Mouse (Mus musculus): ENCODE data around the gene Pola2. TPM values are rescaled to one million over a fixed set of nuclear protein-coding genes. Genes with fewer than 3 reads are reported as not detected.
A peak's percentile ranks its signal among the peaks of the same experiment; 100 is the strongest.

The Pola2 gene
- polyA plus RNA-seq, 1 experiment: 45.1 TPM

GRCm38 (mm10) chr19:5927026-5927425, 37.0 kb downstream of the Pola2 start:
- H3K36me3 ChIP-seq (ENCODE audit: control insufficient read depth, insufficient read depth): no peaks in the 10 kb centered on the region
- H3K79me2 ChIP-seq (ENCODE audit: control insufficient read depth, insufficient read depth): peaks cover 6% of the 10 kb centered on the region
- H3K79me3 ChIP-seq (ENCODE audit: low read depth): no peaks in the 10 kb centered on the region
- no peak overlapping the region for H3K4me3 ChIP-seq (ENCODE audit: insufficient read depth, poor library complexity, severe bottlenecking)
- no peaks in the 10 kb centered on the region for H3K27me3 ChIP-seq (ENCODE audit: control insufficient read depth, insufficient read depth, insufficient read length)
- no peak overlapping the region for H3ac ChIP-seq (ENCODE audit: control insufficient read depth, insufficient read length, low read depth)
- TF ChIP-seq USF1 (IDR thresholded peaks at IDR 0.05; ENCODE audit: low read depth): no peak

- Histone ChIP-seq H3K4me3 (ENCODE audit: insufficient read depth, poor library complexity, severe bottlenecking) (peak overlapping the region; percentile 46), H3ac (ENCODE audit: control insufficient read depth, insufficient read length, low read depth) (peak overlapping the region; percentile 16)
- TF ChIP-seq MYOG (IDR thresholded peaks at IDR 0.05; ENCODE audit: control insufficient read depth, extremely low read depth, insufficient read length) (no peak), FOSL1 (IDR thresholded peaks at IDR 0.05; ENCODE audit: insufficient read depth, low read length, poor library complexity, severe bottlenecking) (no peak), USF1 (IDR thresholded peaks at IDR 0.05; ENCODE audit: low read depth) (no peak), MAX (IDR thresholded peaks at IDR 0.05) (no peak), MYOD1 (IDR thresholded peaks at IDR 0.05; ENCODE audit: control insufficient read depth, insufficient read length, low read depth) (no peak), CEBPB (IDR thresholded peaks at IDR 0.05; ENCODE audit: low read depth) (no peak), CTCF (IDR thresholded peaks at IDR 0.05; ENCODE audit: control insufficient read depth, insufficient read depth, insufficient read length) (no peak)
Measured at GRCm38 (mm10) chr19:5925311-5925855, 38.6 kb downstream of the Pola2 start.

GRCm38 (mm10) chr19:5924713-5925093, 39.3 kb downstream of the Pola2 start, which contains the start of gene Cdc42ep2:
Gene Cdc42ep2, minus strand, starts transcription at chr19:5924816.
- no peak for TF ChIP-seq MAX (IDR thresholded peaks at IDR 0.05)
- no peak for TF ChIP-seq MYOD1 (IDR thresholded peaks at IDR 0.05; ENCODE audit: control insufficient read depth, insufficient read length, low read depth)
- no peak for TF ChIP-seq MYOG (IDR thresholded peaks at IDR 0.05; ENCODE audit: control insufficient read depth, extremely low read depth, insufficient read length)
- no peak for TF ChIP-seq USF1 (IDR thresholded peaks at IDR 0.05; ENCODE audit: low read depth)
- TF ChIP-seq CEBPB (IDR thresholded peaks at IDR 0.05; ENCODE audit: low read depth): no peak
- TF ChIP-seq FOSL1 (IDR thresholded peaks at IDR 0.05; ENCODE audit: insufficient read depth, low read length, poor library complexity, severe bottlenecking): no peak
- no peak for TF ChIP-seq CTCF (IDR thresholded peaks at IDR 0.05; ENCODE audit: control insufficient read depth, insufficient read depth, insufficient read length)
- Histone ChIP-seq H3K36me3 (ENCODE audit: control insufficient read depth, insufficient read depth) (no peaks in the 10 kb centered on the region), H3K79me3 (ENCODE audit: low read depth) (no peaks in the 10 kb centered on the region), H3K79me2 (ENCODE audit: control insufficient read depth, insufficient read depth) (peaks cover 6% of the 10 kb centered on the region), H3ac (ENCODE audit: control insufficient read depth, insufficient read length, low read depth) (peak within 1 kb of the TSS; percentile 52), H3K4me3 (ENCODE audit: insufficient read depth, poor library complexity, severe bottlenecking) (peak within 1 kb of the TSS; percentile 46), H3K27me3 (ENCODE audit: control insufficient read depth, insufficient read depth, insufficient read length) (no peaks in the 10 kb centered on the region)

More at GRCm38 (mm10) chr19:5925311-5925855, 38.6 kb downstream of the Pola2 start:
- Histone ChIP-seq H3K36me3 (ENCODE audit: control insufficient read depth, insufficient read depth) (no peaks in the 10 kb centered on the region), H3K79me2 (ENCODE audit: control insufficient read depth, insufficient read depth) (peaks cover 6% of the 10 kb centered on the region), H3K27me3 (ENCODE audit: control insufficient read depth, insufficient read depth, insufficient read length) (no peaks in the 10 kb centered on the region), H3K79me3 (ENCODE audit: low read depth) (no peaks in the 10 kb centered on the region)

GRCm38 (mm10) chr19:5923990-5924712, 39.9 kb downstream of the Pola2 start:
- H3K4me3 ChIP-seq (ENCODE audit: insufficient read depth, poor library complexity, severe bottlenecking): peak overlapping the region; percentile 46
- TF ChIP-seq CTCF (IDR thresholded peaks at IDR 0.05; ENCODE audit: control insufficient read depth, insufficient read depth, insufficient read length) (peak; percentile 86), MAX (IDR thresholded peaks at IDR 0.05) (peak; percentile 57), FOSL1 (IDR thresholded peaks at IDR 0.05; ENCODE audit: insufficient read depth, low read length, poor library complexity, severe bottlenecking) (no peak), CEBPB (IDR thresholded peaks at IDR 0.05; ENCODE audit: low read depth) (peak; percentile 58), USF1 (IDR thresholded peaks at IDR 0.05; ENCODE audit: low read depth) (no peak)
- no peaks in the 10 kb centered on the region for H3K36me3 ChIP-seq (ENCODE audit: control insufficient read depth, insufficient read depth)
- peaks cover 1% of the 10 kb centered on the region for H3K79me3 ChIP-seq (ENCODE audit: low read depth)
- H3ac ChIP-seq (ENCODE audit: control insufficient read depth, insufficient read length, low read depth): peak overlapping the region; percentile 52
- H3K79me2 ChIP-seq (ENCODE audit: control insufficient read depth, insufficient read depth): peaks cover 6% of the 10 kb centered on the region
- H3K27me3 ChIP-seq (ENCODE audit: control insufficient read depth, insufficient read depth, insufficient read length): no peaks in the 10 kb centered on the region

- no peak overlapping the region for H3K4me3 ChIP-seq (ENCODE audit: insufficient read depth, poor library complexity, severe bottlenecking)
- no peaks in the 10 kb centered on the region for H3K27me3 ChIP-seq (ENCODE audit: control insufficient read depth, insufficient read depth, insufficient read length)
- peaks cover 5% of the 10 kb centered on the region for H3K36me3 ChIP-seq (ENCODE audit: control insufficient read depth, insufficient read depth)
- H3K79me2 ChIP-seq (ENCODE audit: control insufficient read depth, insufficient read depth): peaks cover 6% of the 10 kb centered on the region
- TF ChIP-seq USF1 (IDR thresholded peaks at IDR 0.05; ENCODE audit: low read depth): no peak
- no peak for TF ChIP-seq FOSL1 (IDR thresholded peaks at IDR 0.05; ENCODE audit: insufficient read depth, low read length, poor library complexity, severe bottlenecking)
- TF ChIP-seq CEBPB (IDR thresholded peaks at IDR 0.05; ENCODE audit: low read depth): no peak
- TF ChIP-seq MYOD1 (IDR thresholded peaks at IDR 0.05; ENCODE audit: control insufficient read depth, insufficient read length, low read depth): no peak
- peaks cover 1% of the 10 kb centered on the region for H3K79me3 ChIP-seq (ENCODE audit: low read depth)
- no peak overlapping the region for H3ac ChIP-seq (ENCODE audit: control insufficient read depth, insufficient read length, low read depth)
Measured at GRCm38 (mm10) chr19:5922963-5923362, 41.0 kb downstream of the Pola2 start.
